Mouse (Mus musculus) bone marrow macrophage, adult 2 months (primary cell): ENCODE measurements around the gene Rnf181. TPM values are rescaled to one million over a fixed set of nuclear protein-coding genes. Genes with fewer than 3 reads are reported as not detected.

Source experiments
- H3K27ac ChIP-seq: 2 replicates; pipeline ENCODE4 v1.5.1; 2012; ENCODE audit warnings: low read depth, low read length; ENCODE audit not compliant: insufficient read depth
- H3K4me1 ChIP-seq: 2 replicates; pipeline ENCODE4 v1.6.1; 2012; ENCODE audit warnings: low read length; ENCODE audit not compliant: control insufficient read depth, insufficient read depth
- H3K4me3 ChIP-seq: 2 replicates; pipeline ENCODE4 v1.5.1; 2012; ENCODE audit warnings: mild to moderate bottlenecking, low read length, moderate library complexity; ENCODE audit not compliant: insufficient read depth
- CTCF ChIP-seq: IDR thresholded peaks from 2 replicates; pipeline ENCODE4 v1.5.1; 2012; ENCODE audit warnings: low read depth, mild to moderate bottlenecking, low read length, moderate library complexity
- POLR2A ChIP-seq: IDR thresholded peaks from 2 replicates; pipeline ENCODE4 v1.6.1; 2012; ENCODE audit warnings: mild to moderate bottlenecking, low read depth, low read length, borderline replicate concordance
- polyA plus RNA-seq: library from polyadenylated mRNA; stranded (reverse); fragments of >200 nt; gene quantifications from 2 replicates; pipeline ENCODE4 v1.2.4, GENCODE M21; 2012; ENCODE audit not compliant: missing spikeins, insufficient read depth, insufficient read length

Gene Rnf181
- polyA plus RNA-seq, 1 experiment: 97.4 TPM

DNA sequence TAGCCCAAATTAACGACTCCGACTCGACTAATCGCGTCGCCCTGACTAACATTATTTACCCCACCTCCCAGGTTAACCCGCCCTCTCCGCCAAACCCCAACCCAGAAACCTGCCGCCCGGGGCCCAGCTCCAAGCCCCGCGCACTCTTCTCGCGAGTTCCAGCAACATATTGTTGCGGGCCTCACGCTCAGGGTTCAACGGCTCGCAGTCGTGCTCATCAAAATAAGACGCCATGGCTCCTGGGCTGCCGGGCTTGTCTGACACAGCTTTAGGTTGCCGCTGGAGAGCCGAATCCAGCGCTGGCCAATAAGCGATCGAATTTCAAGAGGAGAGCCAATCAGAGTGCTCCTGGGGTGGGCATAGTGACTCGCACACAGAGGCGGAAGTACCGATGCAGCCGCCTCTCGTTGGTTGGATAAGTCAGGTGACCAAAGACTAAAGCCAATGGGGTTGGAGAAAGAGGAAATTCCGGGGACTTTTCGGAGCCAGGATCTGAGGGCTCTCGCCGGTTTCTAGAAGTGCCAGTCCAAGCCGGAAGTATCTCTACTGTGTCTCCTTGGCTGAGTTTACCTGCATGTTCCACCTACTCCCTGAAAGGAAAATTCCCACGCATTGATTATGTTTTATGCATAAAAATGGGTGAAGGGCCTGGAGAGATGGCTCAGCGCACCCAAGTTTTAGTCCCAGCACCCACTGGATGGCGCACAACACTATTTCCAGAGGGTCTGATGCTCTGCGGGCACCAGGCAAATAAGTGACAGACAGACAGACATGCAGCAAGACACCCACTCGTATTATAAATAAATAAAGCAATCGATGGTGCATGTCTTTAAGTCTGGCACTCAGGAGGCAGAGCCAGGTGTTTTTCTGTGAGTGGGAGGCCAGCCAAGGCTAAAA lies 4.4 kb downstream of the Rnf181 start:
- Histone ChIP-seq H3K4me1 (peaks cover 10% of the 10 kb centered on the region), H3K27ac (peak overlapping the region; percentile 64), H3K4me3 (peak overlapping the region; percentile 91)
- 0 out of 2 replicates have a peak, but pooled peaks have one; percentile 69 for TF ChIP-seq POLR2A
- TF ChIP-seq CTCF: peak; percentile 65

DNA sequence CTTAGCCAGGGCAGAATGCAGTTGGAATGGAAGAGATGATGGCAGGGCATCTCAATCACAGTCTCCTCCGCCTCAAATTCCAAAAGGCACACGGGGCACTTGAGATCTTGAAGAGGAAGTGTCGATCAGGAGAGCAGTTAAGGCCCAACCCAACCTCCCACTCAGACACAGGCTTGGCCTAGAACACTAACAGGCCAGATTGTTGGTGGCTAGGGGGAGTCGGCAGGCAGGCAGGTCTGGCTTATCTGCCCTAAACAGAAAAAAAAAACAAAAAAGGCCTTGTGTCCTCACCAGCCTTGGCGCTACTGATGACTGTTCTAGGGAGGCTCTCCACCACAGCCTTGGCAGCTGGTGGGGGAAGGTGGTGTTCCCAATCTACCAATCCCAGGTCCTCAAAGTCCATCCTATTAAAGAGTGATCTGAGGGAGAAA lies 5.6 kb downstream of the Rnf181 start:
- no peak for TF ChIP-seq CTCF
- TF ChIP-seq POLR2A: no peak
- Histone ChIP-seq H3K4me3 (peak overlapping the region; percentile 91), H3K4me1 (peaks cover 5% of the 10 kb centered on the region), H3K27ac (no peak overlapping the region)

DNA sequence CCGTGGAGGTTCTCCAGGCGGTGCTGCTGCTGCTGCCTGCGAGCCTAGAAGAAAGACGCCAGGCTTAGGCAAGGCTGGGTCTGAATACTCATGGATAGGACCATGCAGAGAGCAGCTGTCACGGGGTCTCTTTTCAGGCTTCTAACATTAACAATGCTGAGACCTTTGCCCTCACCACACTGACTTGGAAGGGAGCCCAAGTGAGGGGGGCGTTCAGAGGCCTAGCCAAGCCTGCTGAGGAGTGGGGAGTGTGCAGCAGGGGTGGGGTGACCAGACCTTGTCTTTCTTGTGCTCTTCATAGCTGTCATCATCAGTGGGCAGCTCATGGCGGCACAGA lies 6.2 kb downstream of the Rnf181 start:
- TF ChIP-seq POLR2A (no peak), CTCF (no peak)
- H3K4me3 ChIP-seq: no peak overlapping the region
- no peak overlapping the region for H3K27ac ChIP-seq
- peaks cover 5% of the 10 kb centered on the region for H3K4me1 ChIP-seq

DNA sequence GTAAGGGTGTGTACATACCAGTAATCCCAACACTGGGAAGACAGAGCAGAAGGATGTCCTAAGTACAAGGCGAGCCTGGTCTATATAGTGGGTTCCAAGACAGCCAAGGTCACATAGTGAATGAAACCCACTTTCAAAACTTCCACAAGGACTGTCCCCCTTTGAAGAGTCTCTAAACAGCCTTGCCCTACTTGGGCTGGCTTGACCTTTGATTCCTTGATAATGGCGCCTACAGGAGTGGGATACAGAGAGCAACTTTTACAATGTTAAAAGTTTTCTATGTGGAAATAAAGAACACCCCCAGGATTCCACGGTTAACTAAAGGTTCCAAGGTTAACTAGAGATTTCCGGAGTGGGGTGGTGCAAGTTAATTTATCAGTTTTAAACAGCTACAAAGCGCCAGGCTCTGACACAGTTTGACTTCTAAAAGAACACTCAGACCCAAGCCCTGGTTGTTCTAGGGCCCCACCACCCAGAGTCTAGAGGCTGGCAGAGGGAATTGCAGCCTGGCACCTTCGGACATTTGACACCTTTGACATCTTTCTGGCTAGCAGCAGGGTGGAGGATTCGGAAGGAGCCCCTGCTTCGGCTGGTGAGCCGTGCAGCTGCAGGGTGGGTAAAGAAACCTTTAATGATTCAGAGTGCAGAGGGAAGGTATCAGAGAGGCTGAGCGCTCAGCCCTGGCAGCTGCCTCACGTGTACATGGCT lies 6.7 kb downstream of the Rnf181 start:
- Histone ChIP-seq H3K27ac (no peak overlapping the region), H3K4me3 (no peak overlapping the region), H3K4me1 (peaks cover 5% of the 10 kb centered on the region)
- TF ChIP-seq CTCF (no peak), POLR2A (no peak)

DNA sequence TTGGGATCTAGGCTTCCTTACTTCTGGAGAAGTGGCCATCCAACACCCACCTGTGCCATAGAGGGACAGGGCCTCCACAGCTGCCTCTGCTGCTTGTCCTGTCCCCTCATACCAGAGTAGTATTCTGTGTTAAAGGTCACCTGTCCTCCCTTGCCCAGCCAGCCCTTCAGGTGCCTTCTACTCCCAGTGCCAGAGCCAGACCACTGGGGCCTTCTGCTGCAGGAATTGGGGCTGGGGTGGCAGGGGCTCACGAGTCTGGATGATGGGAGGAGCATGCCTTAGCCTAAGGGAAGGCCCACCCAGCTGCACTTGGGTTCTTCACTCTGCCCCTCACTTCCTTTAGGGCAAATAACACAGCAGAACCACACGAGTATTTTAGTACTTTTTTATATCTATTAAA lies 7.4 kb downstream of the Rnf181 start:
- TF ChIP-seq POLR2A: no peak
- TF ChIP-seq CTCF: no peak

DNA sequence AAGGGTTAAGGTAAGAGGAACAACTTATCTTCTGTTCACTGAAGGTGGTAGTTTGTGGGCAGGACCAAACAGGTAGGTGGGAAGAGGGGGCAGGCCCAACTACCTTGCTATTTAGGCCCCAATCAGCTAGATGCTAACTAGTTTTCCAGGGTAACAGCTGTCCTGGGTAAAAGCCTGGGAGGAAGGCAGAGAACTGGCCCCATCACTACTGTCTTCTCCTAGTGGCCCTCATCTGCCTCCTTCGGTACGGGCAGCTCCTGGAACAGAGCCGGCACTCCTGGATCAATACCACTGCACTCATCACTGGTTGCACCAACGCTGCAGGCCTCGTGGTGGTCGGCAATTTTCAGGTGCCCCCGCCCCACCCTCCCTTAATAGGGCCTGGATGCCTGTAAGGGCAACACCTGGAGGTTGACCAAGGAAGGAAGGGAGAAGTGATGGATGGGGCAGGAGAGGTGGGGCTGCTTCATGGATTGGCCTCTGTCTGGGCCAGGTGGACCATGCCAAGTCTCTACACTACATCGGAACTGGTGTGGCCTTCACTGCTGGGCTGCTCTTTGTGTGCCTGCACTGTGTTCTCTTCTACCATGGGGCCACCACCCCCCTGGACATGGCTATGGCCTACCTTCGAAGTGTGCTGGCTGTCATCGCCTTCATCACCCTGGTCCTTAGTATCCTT lies 8.5 kb downstream of the Rnf181 start:
- no peak overlapping the region for H3K4me3 ChIP-seq
- H3K4me1 ChIP-seq: peaks cover 11% of the 10 kb centered on the region
- TF ChIP-seq POLR2A (no peak), CTCF (no peak)
- no peak overlapping the region for H3K27ac ChIP-seq

More for the DNA sequence above, 7.4 kb downstream of the Rnf181 start:
- Histone ChIP-seq H3K27ac (no peak overlapping the region), H3K4me1 (peaks cover 10% of the 10 kb centered on the region), H3K4me3 (no peak overlapping the region)

DNA sequence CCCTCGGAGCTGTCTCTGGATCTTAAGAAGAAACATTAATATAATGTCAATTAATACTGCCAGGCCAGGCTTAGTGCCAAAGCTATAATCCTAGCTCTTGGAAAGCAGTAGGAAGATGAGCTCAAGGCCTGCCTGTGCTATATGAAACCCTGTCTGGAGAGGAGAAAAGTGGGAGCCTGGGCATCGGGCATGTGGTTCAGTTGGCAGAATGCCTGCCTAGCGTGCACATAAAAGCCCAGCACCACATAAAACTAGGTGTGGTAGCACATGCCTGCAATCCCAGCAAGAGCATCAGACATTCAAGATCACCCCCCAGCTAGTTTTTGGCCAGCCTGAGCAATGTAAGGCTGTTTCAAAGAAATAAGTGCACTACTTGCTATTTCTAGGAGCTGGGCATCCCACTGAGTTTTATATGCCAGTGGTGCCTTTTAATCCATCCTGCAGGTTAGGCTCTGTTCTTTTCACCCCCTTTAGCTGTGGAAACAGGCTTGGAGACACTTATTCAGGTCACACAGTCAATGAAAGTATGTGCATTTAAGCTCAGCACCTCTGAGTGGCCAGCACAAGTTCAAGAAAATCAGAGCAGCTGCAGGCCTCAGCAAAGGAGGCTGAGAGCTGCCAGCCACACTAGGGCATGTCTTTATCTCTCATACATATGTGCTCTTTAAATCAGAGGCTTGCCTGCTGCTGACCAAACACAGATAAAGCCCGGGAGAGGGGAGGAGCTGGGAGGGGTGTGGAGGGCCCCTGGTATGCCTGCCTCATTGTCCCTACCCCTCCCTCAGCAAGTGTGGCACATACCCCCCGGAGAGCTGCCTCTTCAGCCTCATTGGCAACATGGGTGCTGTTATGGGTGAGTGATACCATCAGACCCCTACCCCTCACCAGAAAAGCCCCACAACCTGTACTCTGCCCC lies 9.3 kb downstream of the Rnf181 start:
- TF ChIP-seq POLR2A: no peak
- TF ChIP-seq CTCF: no peak
- Histone ChIP-seq H3K4me1 (peaks cover 18% of the 10 kb centered on the region), H3K27ac (no peak overlapping the region), H3K4me3 (no peak overlapping the region)

DNA sequence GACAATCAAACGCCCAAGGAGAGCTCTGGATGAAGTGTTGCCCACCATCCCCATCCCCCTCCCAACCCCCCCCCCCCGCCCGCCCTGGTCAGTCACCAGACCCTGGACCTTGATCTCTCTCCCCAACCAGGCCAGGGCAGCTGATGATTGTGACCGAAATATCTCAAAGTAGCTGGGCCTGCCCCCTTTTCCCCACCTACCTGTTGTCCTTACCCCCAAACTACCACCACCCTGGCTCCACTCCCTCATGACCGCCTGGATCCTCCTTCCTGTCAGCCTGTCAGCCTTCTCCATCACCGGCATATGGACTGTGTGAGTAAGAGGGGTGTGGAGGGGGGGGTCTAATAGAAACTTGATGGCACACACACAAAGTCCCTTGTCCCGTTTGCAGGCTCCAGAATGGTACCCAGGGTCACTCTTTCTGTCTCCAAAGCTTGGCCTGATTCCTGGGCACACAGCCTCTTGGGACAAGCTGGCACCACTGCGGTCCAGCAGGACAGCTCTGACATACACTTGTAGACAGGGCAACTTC lies 10.7 kb downstream of the Rnf181 start:
- peak overlapping the region; percentile 65; the same call in 1 of the 2 replicates for H3K4me3 ChIP-seq
- peaks cover 17% of the 10 kb centered on the region for H3K4me1 ChIP-seq
- TF ChIP-seq CTCF (no peak), POLR2A (no peak)
- H3K27ac ChIP-seq: no peak overlapping the region
